Mouse (Mus musculus) lung, adult 2 months (tissue): ENCODE results near the gene Kcnj1. TPM values are rescaled to one million over a fixed set of nuclear protein-coding genes. Genes with fewer than 3 reads are reported as not detected.

Source experiments
- DNase-seq: peaks from one replicate; pipeline ENCODE4 v3.0.0; 2022
- H3K4me1 ChIP-seq: fragments of 200-500 bp; 2 replicates; pipeline ENCODE4 v1.6.1; 2011; ENCODE audit warnings: low read length; ENCODE audit not compliant: control insufficient read depth, insufficient read depth
- H3K4me3 ChIP-seq: fragments of 200-500 bp; replicated peaks from 2 replicates; pipeline ENCODE3; 2011; ENCODE audit warnings: low read depth, mild to moderate bottlenecking, control low read depth, low read length; ENCODE audit errors: extremely low read depth
- CTCF ChIP-seq: fragments of 200-500 bp; IDR thresholded peaks from 2 replicates; pipeline ENCODE4 v1.5.1; 2011; ENCODE audit warnings: mild to moderate bottlenecking, low read length, control low read depth; ENCODE audit not compliant: insufficient read depth
- POLR2A ChIP-seq: fragments of 200-500 bp; IDR thresholded peaks from 2 replicates; pipeline ENCODE4 v1.6.1; 2011; ENCODE audit warnings: low read depth, mild to moderate bottlenecking, control low read depth, low read length, borderline replicate concordance; ENCODE audit errors: extremely low read depth
- WGBS: fragments of 180-500 bp; shearing (Covaris S2); methylation state at CpG from one replicate; pipeline ENCODE4 v1.1.7; 2018; 5-methylcytosine and 5-hydroxymethylcytosine counted together
- polyA plus RNA-seq: library from polyadenylated mRNA; depleted of rRNA; stranded (reverse); fragments of >200 nt; gene quantifications from 2 replicates; pipeline ENCODE4 v1.2.3, GENCODE M21; 2012

Gene Kcnj1
- polyA plus RNA-seq, 1 experiment = not detected

DNA sequence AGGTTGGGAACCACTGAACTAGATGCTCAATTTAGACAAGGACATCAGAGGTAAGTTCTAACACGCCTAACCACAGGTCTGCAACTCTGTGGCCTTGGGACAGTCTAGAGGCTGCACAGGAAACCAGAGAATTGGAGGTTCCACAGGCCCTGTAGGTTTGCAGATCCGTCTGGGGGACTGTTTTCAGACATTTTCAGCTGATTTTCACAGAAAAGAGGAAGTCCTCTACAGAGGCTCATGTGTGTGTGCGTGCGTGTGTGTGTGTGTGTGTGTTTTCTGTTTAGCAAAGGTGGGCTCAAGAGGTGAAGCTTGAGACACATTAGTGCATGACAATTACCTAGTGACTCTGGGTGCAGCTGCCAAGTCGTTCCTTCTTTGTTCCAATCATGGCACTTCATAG is 18.8 kb downstream of the Kcnj1 start:
- no peak for DNase-seq
- 77% methylated on average over 5 of the region's 5 CpGs for WGBS

DNA sequence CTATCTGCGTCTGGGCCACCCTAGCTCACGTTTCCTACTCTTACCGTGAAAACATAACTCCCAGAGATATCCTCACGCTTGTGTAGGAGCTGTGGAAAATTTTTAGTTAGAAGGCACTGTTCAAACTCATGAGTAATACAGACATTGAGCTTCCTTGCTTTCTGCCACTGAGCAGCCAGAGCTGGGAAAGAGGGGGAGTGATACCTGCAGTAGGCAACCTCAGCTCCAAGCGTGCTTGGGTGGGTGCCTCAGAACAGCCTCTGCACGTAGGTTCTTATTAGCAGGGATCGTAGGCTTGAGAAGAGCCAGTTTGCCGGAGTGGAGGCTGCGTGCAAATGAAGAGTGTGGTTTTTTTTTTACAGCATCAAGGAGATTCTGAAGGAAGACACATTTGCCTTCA is 19.4 kb downstream of the Kcnj1 start:
- DNase-seq = no peak
- no peak for TF ChIP-seq POLR2A
- no peak for TF ChIP-seq CTCF
- Histone ChIP-seq H3K4me1 (peaks cover 7% of the 10 kb centered on the region), H3K4me3 (no peak overlapping the region)
- 87% methylated on average over 9 of the region's 9 CpGs for WGBS

More for the DNA sequence above, 18.8 kb downstream of the Kcnj1 start:
- Histone ChIP-seq H3K4me1 (peaks cover 7% of the 10 kb centered on the region), H3K4me3 (no peak overlapping the region)
- TF ChIP-seq CTCF (no peak), POLR2A (no peak)

DNA sequence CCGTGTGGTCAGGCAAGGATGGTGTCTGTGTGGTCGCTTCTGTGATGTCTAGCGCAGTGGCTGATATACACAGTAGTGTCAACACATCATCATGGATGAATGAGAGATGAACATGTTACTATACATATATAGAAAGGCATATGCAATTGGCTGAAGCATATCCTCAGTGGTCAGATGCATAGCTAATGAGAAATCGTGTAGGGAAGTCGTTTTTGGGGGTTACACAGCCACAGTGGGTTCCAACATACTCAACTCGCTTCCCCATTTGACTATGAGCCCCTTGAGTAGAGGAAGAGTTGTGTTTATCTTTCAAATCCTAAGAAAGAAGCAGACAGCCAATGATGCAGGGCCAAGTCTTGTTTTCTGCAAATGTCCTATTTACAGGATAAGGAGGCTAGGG is 20.4 kb downstream of the Kcnj1 start:
- TF ChIP-seq POLR2A (no peak), CTCF (no peak)
- no peak for DNase-seq
- 77% methylated on average over 6 of the region's 6 CpGs for WGBS
- H3K4me1 ChIP-seq = peaks cover 7% of the 10 kb centered on the region
- no peak overlapping the region for H3K4me3 ChIP-seq

DNA sequence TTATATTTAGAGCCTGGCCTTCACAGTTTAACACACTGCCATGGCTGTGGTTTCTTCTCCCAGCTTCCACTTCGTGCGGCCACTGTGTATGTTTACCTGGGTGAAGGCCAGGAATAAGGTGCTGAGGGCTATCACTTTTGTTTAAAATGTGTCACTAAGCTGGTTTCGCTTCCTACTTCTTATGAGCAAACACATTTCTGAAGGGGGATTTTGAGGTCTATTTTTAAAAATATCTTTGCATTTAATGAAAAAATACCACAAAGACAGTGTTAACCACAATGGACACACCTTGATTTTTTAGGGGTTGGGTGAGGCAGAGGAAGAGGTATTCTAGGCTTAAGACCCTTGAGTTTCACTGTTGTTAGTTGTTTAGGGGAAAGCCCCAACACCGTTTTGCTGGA is 22.5 kb downstream of the Kcnj1 start:
- TF ChIP-seq CTCF (no peak), POLR2A (no peak)
- WGBS = 50% methylated on average over 4 of the region's 4 CpGs

DNA sequence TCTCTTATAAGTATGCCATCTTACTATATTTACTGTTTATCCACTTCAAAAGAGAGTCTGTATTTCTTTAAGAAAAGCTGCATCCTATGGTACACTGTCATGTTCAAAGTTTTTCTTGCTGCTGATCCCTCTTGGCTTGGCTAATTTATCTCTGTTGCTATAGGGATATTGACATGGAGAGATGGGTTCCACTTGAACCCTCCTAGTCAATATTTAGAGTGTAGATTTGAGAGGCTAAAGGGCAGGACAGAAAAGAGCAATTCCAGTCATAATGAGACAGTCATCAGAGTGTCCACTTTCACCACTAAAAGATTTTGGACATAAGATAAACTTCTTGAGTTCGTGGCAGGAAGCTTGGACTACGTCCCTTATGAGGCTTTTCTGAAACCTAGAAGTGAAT is 27.9 kb downstream of the Kcnj1 start:
- no peak for DNase-seq
- Histone ChIP-seq H3K4me1 (peaks cover 6% of the 10 kb centered on the region; the same call in 1 of the 2 replicates), H3K4me3 (no peak overlapping the region)
- TF ChIP-seq CTCF (no peak), POLR2A (no peak)
- 22% methylated on average over 2 of the region's 2 CpGs for WGBS

More for the DNA sequence above, 22.5 kb downstream of the Kcnj1 start:
- Histone ChIP-seq H3K4me1 (peaks cover 7% of the 10 kb centered on the region), H3K4me3 (no peak overlapping the region)
- no peak for DNase-seq

DNA sequence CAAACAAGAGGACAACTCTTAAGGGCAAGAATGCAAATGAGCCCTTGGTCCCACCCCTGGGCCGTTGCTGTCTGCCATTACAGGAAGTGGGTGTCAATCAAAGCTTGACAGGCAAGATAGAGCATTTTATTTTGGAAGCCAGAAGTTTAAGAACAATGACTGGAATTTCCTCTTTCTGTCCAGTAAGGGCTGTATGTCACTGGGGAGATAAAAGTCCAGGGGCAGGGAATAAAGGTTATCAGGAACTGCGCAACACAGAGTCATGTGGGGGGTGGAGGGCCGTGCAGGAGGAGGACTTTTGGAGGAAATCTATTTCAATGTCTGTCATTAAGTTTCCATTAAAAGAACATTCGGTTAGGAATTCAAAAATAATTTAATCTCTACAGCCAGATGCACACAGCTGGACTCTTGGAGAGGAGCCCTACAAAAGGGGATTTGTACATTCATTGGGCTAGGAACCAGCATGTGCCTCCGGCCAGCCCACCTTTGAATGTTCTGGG is 28.4 kb downstream of the Kcnj1 start:
- no peak for DNase-seq
- WGBS = 26% methylated on average over 5 of the region's 5 CpGs

DNA sequence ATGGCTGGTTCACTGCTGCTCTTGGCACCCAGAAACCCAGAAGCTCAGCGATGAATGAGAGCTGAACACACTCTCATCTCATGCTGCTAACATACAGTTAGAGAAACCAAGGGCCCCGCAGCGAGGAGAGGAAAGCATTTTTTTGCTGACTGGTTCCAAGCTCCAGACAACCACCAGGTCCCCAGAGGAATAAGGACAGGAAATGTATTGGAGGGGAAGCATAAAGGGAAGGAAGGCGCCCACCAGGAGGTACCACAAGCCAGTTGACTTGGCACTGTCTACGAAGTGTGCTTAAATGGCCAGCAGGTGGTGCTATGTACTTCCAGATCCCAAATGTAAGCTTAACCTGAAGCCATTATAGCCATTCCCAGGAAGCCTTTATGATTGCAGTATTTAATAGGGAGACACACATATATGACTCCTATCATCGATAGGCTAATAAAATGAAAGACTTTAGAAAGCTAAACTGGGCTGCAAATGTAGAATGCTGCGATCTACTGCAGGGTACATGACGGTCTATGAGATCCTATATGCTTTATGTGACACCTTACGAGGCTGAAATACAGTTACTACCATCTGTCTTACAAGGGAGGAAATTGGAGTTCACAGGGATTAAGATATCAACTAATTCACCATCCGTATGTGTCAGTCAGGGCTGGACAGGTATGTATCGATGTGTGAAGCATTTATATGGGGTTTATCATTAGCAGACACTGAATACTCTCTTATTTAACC is 33.1 kb downstream of the Kcnj1 start:
- TF ChIP-seq CTCF = peak; percentile 72
- TF ChIP-seq POLR2A = no peak
- peak; percentile 37 for DNase-seq
- WGBS = 38% methylated on average over 11 of the region's 11 CpGs

More for the DNA sequence above, 28.4 kb downstream of the Kcnj1 start:
- TF ChIP-seq CTCF (no peak), POLR2A (no peak)
- H3K4me3 ChIP-seq = no peak overlapping the region
- H3K4me1 ChIP-seq = peaks cover 6% of the 10 kb centered on the region; the same call in 1 of the 2 replicates

DNA sequence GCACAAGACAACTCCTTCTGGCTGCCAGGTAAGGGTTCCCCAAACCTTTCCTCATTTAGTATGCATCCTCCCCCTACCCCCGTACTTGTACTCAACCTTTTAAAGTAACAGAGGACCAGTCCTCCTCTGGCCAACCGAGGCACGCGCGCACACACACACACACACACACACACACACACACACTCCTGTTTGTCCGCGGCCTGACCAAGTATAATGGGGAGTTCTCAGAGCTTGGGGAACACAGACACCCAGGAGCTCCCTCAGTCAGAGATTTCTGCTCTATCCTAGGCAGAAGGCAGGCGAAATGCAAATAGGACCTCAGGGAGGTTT is 36.4 kb downstream of the Kcnj1 start:
- no peaks in the 10 kb centered on the region; the same call in 1 of the 2 replicates for H3K4me1 ChIP-seq
- peak overlapping the region; percentile 5 for H3K4me3 ChIP-seq
- DNase-seq = no peak
- 44% methylated on average over 8 of the region's 8 CpGs for WGBS
- TF ChIP-seq POLR2A = no peak
- TF ChIP-seq CTCF = no peak

More for the DNA sequence above, 33.1 kb downstream of the Kcnj1 start:
- Histone ChIP-seq H3K4me3 (no peak overlapping the region), H3K4me1 (peaks cover 6% of the 10 kb centered on the region; the same call in 1 of the 2 replicates)

DNA sequence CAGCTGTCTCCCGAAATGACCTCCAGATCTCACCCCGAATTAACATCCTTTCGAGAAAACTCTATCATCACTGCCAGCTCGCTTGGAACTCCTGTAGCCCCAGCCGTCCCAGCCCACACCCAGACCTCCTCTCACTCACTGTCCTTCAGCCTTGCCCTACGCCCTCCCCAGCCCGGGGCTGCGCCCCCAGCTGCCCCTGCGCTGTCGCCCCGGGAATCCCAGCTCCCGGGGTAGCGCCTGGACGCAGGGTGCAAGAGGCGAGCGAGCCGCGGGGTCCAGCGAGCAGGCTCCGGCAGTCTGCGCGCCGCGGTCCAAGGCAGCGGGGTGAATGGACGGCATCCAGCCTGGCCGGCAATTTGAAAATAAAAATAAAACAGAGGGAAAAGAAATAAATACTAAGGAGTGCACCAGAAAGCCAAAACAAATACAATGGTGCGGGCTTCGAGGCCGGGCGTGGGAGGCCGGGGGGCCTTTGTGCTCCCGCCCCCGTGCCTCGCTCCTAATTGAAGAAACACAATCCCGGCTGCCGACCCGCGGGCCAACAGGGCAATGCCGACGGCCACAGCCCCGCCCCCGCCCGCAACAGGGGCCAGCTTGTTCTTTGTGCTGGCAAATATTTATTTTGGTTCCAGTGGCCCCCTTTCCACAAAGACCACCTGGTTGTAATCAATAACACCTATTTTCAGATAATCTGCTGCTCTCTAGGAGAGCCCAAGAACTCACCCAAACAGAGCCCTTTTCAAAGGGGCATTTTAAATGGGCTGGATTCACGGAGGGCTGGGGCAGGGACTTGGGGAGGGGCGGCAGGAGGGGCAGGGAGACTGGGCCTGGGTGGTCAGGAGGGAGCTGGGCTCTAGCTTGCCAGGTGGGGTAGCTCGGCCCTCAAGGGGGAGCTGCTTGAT is 37.0 kb downstream of the Kcnj1 start:
- peaks cover 3% of the 10 kb centered on the region; the same call in 1 of the 2 replicates for H3K4me1 ChIP-seq
- DNase-seq = no peak
- TF ChIP-seq CTCF = no peak
- no peak for TF ChIP-seq POLR2A
- peak overlapping the region; percentile 6 for H3K4me3 ChIP-seq
- 5% methylated on average over 47 of the region's 47 CpGs for WGBS
